Mouse (Mus musculus): ENCODE results near the gene Tmem230.

DNA sequence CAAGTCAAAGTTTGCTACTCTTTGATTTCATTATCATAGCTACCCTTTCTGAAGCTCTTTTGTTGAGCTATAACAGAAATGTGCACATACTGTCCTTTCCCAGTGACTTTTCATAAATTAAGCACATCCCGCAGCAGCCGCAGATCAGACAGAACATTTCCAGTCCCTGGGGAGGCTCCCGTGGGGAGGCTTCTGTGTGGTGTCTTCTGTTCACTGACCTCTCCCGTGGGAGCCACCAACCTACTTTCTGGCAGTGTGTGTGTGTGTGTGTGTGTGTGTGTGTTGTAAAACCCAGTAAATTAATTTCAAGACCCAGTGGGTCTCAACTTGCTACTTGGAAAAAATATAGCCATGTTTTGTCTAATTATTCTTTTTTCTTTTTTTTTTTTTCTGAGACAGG, 32.4 kb upstream of the Tmem230 start:
- TF ChIP-seq POLR2A (IDR thresholded peaks at IDR 0.05; ENCODE audit: low read depth, low read length) (no peak), CTCF (IDR thresholded peaks at IDR 0.05; ENCODE audit: extremely low read depth, insufficient read length, insufficient replicate concordance, low read depth, low read length) (no peak)

Measured in small intestine, adult 2 months (tissue).